Mouse (Mus musculus): ENCODE data around the gene Zfp846. TPM values are rescaled to one million over a fixed set of nuclear protein-coding genes. Genes with fewer than 3 reads are reported as not detected.

The Zfp846 gene
- total RNA-seq, 2 experiments from 2014 or later, result 8.2 to 12.3 TPM

DNA sequence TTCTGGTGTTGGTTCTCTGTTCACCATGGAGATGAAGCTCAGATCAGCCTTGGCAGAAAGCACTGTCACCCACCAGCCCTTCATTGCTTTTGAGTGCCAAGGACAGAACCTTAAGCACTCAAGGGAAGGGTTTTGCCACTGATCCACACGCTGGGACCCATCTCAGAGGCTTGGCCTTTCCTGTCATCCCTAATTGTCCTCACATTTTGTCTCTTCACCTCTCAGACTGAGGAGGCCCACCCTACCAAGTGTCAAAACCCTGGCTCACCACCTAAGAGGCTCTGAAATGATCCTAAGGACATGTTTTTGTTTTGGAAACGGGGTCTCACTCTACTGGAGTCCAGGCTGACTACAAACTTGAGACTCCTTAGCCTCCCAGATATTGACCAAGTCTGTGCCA is 55.7 kb downstream of the Zfp846 start:
- no peak for DNase-seq

DNA sequence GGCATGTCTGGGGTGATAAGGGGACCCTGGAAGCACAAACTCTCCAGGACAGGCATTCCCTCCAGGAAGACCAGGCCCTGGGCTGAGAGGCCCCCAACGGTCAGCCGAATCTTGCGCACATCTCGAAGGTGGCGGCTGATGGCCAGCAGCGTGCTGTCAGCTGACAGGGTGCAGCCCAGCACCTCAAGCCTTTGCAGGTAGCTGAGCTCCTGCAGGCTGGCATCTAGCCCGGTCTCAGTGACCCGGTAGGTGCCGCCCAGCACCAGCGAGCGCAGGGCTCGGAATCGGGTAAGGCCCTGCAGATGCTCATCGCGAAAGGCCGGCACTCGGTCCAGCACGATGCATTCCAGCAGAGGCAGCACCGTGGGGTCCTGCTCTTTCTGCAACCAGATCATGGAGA is 57.5 kb downstream of the Zfp846 start:
- DNase-seq, result peak; percentile 4

DNA sequence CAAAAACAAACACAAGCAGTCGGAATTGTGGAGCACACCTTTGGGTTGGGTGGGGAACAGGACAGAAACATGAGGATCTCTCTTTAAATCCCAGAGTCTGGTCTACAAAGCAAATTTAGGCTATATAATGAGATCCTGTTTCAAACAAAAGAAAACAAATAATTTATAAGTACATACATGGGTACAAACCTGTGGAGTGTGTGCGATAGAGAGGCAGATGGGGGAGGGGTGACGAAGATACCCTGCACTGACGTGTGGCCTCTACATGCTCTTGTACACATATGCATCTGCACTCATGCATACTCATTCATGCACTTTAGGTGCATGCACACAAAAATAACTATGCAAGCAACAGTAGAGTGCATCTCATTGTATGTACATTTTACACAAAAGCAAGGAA is 58.4 kb downstream of the Zfp846 start:
- DNase-seq, result no peak

DNA sequence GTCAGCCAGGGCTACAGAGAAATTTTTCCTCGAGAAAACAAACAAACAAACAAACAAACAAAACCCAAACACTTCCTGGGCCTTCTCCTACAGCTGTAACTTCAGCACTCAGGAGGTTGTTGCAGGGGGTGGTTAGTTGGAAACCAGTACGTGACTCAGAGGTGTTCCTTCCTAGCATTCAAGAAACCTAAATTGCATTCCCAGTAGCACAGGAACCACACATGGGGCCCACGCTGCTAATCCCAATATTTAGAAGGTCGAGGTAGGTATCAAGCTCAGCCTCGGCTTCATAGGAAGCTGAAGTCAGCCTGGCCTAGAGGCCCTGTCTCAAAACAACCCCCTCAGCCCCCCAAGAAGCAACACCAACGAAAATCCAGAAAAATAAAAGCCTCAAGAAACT is 60.4 kb downstream of the Zfp846 start:
- DNase-seq, result peak; percentile 3

DNA sequence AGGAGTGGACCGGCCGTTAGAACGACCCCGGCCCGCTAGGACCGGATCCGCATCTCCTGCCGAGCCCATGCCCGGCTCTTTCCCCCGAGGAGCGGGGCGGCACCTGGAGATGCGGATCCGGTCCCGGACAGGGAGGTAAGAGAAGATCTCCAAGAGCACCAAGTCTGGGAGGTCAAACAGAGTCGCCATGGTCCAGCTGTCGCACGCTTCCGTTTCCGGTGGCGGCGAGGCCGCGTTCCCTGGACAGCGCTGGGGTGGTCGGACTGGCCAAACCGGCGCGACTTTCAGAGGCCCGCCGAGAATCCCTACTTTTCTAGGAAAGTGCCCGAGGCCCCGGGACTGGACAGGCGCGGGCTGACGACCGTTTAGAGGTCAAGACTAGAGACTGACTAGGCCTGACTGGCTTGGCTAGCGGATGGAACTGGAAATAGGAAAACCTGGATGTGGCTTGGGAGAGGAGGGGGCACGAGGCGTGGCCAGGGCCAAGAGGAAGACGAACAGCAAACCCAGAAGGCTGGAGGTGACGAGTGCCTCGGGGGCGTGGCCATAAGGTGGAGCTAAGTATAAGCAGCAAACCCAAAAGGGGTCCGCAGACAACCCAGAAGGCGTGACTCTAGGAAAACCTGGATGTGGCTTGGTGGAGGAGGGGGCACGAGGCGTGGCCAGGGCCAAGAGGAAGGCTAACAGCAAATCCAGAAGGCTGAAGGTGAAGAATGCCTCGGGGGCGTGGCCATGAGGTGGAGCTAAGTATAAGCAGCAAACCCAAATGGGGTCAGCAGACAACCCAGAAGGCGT is 61.2 kb downstream of the Zfp846 start, which contains the start of gene Ubl5:
Gene Ubl5 (plus strand): TSS at position 778 of the 795 bp plus-strand sequence.
- peak; percentile 94 for DNase-seq

DNA sequence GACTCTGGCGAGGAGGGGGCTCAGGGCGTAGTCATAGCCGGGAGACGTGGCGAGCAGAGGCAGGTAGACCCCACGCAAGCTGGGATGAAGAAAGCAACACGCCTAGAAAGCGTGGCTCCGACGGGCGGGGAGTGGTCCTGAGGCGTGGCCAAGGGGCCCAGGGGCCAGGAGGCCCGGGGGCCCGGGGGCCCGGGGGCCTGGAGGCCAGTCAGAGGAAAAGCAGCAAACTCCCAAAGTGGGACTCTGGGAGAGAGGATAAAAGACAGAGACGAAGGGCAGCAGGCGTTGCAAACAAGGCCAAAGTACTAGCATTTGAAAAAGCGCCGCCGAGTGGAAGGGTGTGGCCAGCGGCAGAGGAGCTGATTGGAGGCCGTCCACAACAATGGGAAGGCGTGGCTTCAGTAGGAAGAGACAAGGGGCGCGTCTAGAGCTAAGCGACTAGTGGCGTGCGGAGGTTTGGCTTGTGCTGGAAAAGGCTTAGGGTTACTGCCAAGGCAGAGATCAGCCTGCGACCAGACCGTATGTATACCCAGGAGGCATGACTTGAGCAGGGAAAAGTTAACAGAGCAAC is 61.9 kb downstream of the Zfp846 start:
- peak; percentile 92 for DNase-seq

DNA sequence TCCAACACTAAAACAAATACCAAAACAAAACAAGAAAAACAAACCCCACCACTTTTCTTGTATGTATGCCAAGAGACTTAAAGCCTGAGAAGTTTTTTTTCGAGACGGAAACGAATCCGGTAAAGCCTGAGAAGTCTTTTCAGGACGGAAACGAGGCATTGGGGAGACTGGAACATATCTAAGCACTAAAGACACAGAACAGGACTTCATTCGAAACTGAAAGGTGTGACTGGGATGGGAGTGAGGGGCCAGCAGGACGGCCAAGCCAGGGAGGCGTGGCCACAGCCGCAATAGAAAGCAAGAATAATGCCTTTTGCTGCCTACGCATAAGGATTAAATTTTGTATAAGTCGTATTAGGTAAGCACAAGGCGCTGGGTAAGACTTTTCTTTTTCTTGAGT is 62.7 kb downstream of the Zfp846 start:
- DNase-seq, result no peak

DNA sequence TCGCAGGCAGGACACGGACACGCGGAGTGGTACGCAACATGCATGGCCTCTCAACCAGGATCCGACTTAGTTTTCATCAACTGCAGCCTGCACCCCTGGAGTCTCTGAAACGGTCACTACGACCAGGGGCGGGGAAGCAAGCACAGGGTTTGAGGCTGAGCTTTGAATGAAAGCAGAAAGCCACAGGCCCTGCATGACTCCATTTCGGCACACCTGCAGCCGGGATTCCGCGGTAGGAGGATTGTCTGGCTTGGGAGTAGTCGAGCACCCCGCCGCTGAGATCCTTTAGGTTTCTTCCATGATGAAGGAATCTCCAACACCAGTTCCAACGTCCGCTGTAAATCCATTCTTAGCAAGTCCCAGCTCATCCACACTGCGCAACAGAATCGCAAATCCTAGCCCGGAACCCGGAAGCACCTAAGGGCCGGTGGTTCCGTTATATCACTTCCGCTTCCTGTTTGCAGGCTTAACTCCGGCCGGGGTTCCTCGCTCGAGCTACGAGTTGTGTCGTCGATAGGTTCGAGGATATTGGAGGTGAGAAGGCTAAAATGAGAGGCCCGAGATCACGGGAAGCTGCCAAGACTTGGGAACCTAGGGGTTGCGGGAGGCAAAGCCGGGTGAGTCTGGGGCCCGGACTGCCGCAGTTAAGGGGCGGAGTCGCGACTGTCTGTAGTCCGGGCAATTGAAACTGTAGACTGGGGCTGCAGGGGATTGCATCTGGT is 63.4 kb downstream of the Zfp846 start, which contains the start of gene Fbxl12:
Gene Fbxl12 (minus strand): TSS at position 408 of the 722 bp plus-strand sequence.
- peak; percentile 72 for DNase-seq

DNA sequence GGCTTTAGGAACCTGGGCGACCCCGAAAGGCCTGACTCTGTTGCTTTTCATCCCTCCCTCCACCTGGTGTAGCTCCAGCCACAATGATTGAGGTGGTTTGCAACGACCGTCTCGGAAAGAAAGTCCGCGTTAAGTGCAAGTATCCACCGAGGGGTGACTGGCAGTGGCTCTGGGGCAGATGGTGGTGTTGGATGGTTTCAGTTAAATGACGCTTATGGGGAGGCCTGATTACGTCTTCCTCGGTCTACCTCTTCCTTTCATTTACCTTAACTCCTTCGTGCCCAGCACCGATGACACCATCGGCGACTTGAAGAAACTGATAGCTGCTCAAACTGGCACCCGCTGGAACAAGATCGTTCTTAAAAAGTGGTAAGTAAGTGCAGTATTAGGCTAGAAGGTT is 64.0 kb downstream of the Zfp846 start:
- no peak for DNase-seq

DNA sequence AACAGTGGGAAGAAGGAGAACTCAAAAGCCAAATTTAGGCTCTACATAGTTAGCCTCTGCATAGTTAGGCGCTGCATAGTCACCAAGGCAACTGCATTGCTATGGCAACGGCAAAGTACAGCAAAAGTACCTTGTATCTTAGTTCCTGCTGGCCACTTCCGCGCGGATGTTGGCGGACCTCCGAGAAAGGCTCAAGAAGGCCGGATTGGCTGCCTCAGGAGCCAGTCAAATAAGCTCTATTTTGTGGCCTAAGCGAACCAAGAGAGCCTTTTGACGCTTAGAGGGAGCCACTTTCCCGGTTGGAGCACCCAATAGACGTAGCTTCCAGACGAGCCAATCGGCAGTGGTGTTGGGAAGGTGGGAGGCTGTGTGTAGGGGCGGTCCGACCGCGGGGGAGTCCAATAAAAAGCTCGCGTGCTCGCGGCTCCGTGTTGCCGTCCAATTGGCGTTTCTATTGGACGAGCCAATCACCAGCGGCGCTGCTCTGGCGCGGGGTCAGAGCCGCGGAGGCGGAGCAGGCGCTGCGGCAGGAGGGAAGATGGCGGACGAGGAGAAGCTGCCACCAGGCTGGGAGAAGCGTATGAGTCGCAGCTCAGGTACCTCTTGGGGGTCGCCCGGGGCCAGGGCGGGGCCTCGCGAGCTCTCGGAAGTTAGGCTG is 70.6 kb downstream of the Zfp846 start, which contains the start of gene Pin1:
Gene Pin1 (plus strand): TSS at position 494 of the 658 bp plus-strand sequence.
- DNase-seq, result peak; percentile 98

DNA sequence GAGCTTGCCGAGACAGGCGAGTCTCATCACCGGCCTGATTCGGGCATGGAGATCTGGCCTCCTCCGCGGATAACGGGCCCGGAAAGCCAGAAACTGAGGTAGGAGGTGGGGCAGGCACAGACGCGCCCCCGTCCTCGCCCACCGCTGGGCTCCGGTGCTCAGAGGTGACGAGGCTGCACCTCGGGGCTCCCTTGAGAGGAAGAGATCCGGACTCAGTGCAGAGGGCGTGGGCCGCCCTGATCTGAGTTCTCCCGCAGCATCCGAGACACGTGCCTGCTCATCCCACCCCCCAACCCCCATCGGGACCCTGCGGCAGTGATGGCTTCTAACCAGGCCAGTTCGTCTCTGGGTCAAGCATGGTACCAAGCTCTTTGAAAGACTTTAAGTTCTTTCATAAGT is 71.2 kb downstream of the Zfp846 start:
- DNase-seq, result no peak

DNA sequence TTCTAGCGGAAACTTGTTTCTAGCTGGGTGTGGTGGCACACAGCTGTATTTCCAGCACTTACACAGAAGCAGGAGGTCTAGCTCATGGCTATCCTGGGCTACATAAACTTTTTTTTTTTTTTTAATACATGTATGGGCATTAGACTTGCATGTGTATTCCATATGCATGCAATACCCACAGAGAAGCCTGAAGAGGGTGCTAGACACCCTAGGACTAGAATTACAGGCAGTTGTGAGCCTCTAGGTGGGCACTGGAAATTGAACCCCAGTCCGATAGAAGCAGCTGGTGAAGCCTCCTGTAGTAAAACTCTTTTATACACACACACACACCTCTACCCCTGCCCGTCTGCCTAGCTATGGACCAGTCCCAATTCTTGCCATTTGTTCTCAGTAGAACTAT is 72.8 kb downstream of the Zfp846 start:
- no peak for DNase-seq

Other genes with a start within 250 kb of the Zfp846 start
- gene Olfr18, start 245.2 kb upstream of the Zfp846 start, total RNA-seq (2021), result under 1 TPM in 1 of 2 experiments, not detected in 1; 0.09 TPM
- gene Zfp560, start 196.1 kb upstream of the Zfp846 start, total RNA-seq (2021), result 10 to 100 TPM; 13.0 to 16.7 TPM
- gene Zfp26, start 121.1 kb upstream of the Zfp846 start, total RNA-seq (2021), result 10 to 100 TPM; 21.7 to 23.8 TPM
- gene Zfp426, start 88.5 kb upstream of the Zfp846 start, total RNA-seq (2021), result 10 to 100 TPM in 1 of 2 experiments, 1 to 10 TPM in 1; 9.5 to 10.6 TPM
- gene Zfp266, start 59.9 kb upstream of the Zfp846 start, total RNA-seq (2021), result 10 to 100 TPM; 42.3 to 45.1 TPM
- gene Ubl5, start 61.6 kb downstream of the Zfp846 start, total RNA-seq (2021), result 100 to 1,000 TPM; 213 to 225 TPM
- gene Fbxl12, start 63.5 kb downstream of the Zfp846 start, total RNA-seq (2021), result 10 to 100 TPM; 16.1 to 16.5 TPM
- 10 to 100 TPM; 20.5 to 22.1 TPM for gene Pin1, start 70.8 kb downstream of the Zfp846 start, total RNA-seq (2021)
- gene Olfm2, start 165.1 kb downstream of the Zfp846 start, total RNA-seq (2021), result under 1 TPM; 0.36 to 0.43 TPM
- gene Col5a3, start 233.8 kb downstream of the Zfp846 start, total RNA-seq (2021), result 10 to 100 TPM; 12.1 to 13.3 TPM
- not detected for gene Rdh8, start 237.2 kb downstream of the Zfp846 start, total RNA-seq (2021)

Measured in heart, postnatal 4 days (tissue).